Mouse (Mus musculus): ENCODE data around the gene Pdia5. TPM values are rescaled to one million over a fixed set of nuclear protein-coding genes. Genes with fewer than 3 reads are reported as not detected.
A peak's percentile ranks its signal among the peaks of the same experiment; 100 is the strongest.

Gene Pdia5
- polyA plus RNA-seq, 1 experiment from 2014 or later, result 15.0 TPM

GRCm38 (mm10) chr16:35380048-35380447 lies 110.6 kb downstream of the Pdia5 start:
- no peak overlapping the region for H3K27ac ChIP-seq (ENCODE audit: low read depth, low read length)
- no peak overlapping the region for H3K4me3 ChIP-seq (ENCODE audit: low read depth, low read length)
- WGBS (ENCODE audit: insufficient replicate concordance), result 81% methylated on average over 9 of the region's 9 CpGs
- no peaks in the 10 kb centered on the region for H3K36me3 ChIP-seq (ENCODE audit: control insufficient read depth, insufficient read depth, low read length)
- H3K4me1 ChIP-seq (ENCODE audit: control insufficient read depth, insufficient read depth, low read length), result no peaks in the 10 kb centered on the region
- no peaks in the 10 kb centered on the region for H3K9me3 ChIP-seq (replicated peaks; ENCODE audit: control insufficient read depth, low read length)
- H3K27me3 ChIP-seq (ENCODE audit: control insufficient read depth, insufficient read depth, low read length), result no peaks in the 10 kb centered on the region
- no peak overlapping the region for H3K4me2 ChIP-seq
- ATAC-seq (replicated peaks; ENCODE audit: insufficient number of reproducible peaks, low FRiP score, low TSS enrichment), result no peak
- H3K9ac ChIP-seq (ENCODE audit: low read depth, low read length), result no peak overlapping the region

DNA sequence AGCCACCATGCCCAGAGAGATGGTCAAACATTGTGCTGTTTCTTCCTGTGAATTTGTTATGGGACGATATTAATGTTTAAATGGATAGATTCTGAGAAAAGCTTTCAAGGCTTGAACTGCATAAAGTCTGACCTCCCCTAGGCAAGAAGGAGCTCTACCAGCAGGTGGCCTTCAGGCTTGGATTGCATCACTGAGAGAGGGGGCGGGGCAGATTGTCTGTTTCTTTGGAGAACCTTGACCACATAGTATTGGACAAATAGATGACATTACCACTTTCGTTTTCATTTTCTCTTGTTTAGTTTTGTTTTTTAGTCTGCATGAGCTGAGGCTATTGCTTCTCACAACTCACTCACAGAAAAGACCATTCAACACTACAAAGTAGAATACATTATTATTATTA lies 111.3 kb downstream of the Pdia5 start:
- WGBS (ENCODE audit: insufficient replicate concordance), result 88% methylated on average over 3 of the region's 3 CpGs
- Histone ChIP-seq H3K9me3 (replicated peaks; ENCODE audit: control insufficient read depth, low read length) (no peaks in the 10 kb centered on the region), H3K4me1 (ENCODE audit: control insufficient read depth, insufficient read depth, low read length) (no peaks in the 10 kb centered on the region), H3K27me3 (ENCODE audit: control insufficient read depth, insufficient read depth, low read length) (no peaks in the 10 kb centered on the region), H3K4me2 (no peak overlapping the region), H3K36me3 (ENCODE audit: control insufficient read depth, insufficient read depth, low read length) (no peaks in the 10 kb centered on the region), H3K4me3 (ENCODE audit: low read depth, low read length) (no peak overlapping the region), H3K9ac (ENCODE audit: low read depth, low read length) (no peak overlapping the region), H3K27ac (ENCODE audit: low read depth, low read length) (no peak overlapping the region)
- no peak for ATAC-seq (replicated peaks; ENCODE audit: insufficient number of reproducible peaks, low FRiP score, low TSS enrichment)

GRCm38 (mm10) chr16:35364063-35364428 lies 126.6 kb downstream of the Pdia5 start:
- Histone ChIP-seq H3K4me3 (ENCODE audit: low read depth, low read length) (peak overlapping the region; percentile 87), H3K36me3 (ENCODE audit: control insufficient read depth, insufficient read depth, low read length) (no peaks in the 10 kb centered on the region), H3K27me3 (ENCODE audit: control insufficient read depth, insufficient read depth, low read length) (no peaks in the 10 kb centered on the region), H3K4me2 (peak overlapping the region; percentile 93), H3K4me1 (ENCODE audit: control insufficient read depth, insufficient read depth, low read length) (peaks cover 3% of the 10 kb centered on the region; the same call in 1 of the 2 replicates), H3K9ac (ENCODE audit: low read depth, low read length) (peak overlapping the region; percentile 94), H3K27ac (ENCODE audit: low read depth, low read length) (no peak overlapping the region), H3K9me3 (replicated peaks; ENCODE audit: control insufficient read depth, low read length) (no peaks in the 10 kb centered on the region)
- no peak for ATAC-seq (replicated peaks; ENCODE audit: insufficient number of reproducible peaks, low FRiP score, low TSS enrichment)
- WGBS (ENCODE audit: insufficient replicate concordance), result 2% methylated on average over 7 of the region's 7 CpGs

GRCm38 (mm10) chr16:35363150-35364062 lies 127.3 kb downstream of the Pdia5 start, which contains the start of gene Sec22a:
TSS of gene Sec22a (minus strand) at chr16:35363918.
- H3K9ac ChIP-seq (ENCODE audit: low read depth, low read length), result peak within 1 kb of the TSS; percentile 94
- peak; percentile 99 for ATAC-seq (replicated peaks; ENCODE audit: insufficient number of reproducible peaks, low FRiP score, low TSS enrichment)
- H3K4me3 ChIP-seq (ENCODE audit: low read depth, low read length), result peak within 1 kb of the TSS; percentile 87
- H3K27me3 ChIP-seq (ENCODE audit: control insufficient read depth, insufficient read depth, low read length), result no peaks in the 10 kb centered on the region
- peak within 1 kb of the TSS; percentile 93 for H3K4me2 ChIP-seq
- no peaks in the 10 kb centered on the region for H3K36me3 ChIP-seq (ENCODE audit: control insufficient read depth, insufficient read depth, low read length)
- no peaks in the 10 kb centered on the region for H3K9me3 ChIP-seq (replicated peaks; ENCODE audit: control insufficient read depth, low read length)
- peaks cover 3% of the 10 kb centered on the region; the same call in 1 of the 2 replicates for H3K4me1 ChIP-seq (ENCODE audit: control insufficient read depth, insufficient read depth, low read length)
- H3K27ac ChIP-seq (ENCODE audit: low read depth, low read length), result peak within 1 kb of the TSS; percentile 63
- under 1% methylated on average over 67 of the region's 67 CpGs for WGBS (ENCODE audit: insufficient replicate concordance)

DNA sequence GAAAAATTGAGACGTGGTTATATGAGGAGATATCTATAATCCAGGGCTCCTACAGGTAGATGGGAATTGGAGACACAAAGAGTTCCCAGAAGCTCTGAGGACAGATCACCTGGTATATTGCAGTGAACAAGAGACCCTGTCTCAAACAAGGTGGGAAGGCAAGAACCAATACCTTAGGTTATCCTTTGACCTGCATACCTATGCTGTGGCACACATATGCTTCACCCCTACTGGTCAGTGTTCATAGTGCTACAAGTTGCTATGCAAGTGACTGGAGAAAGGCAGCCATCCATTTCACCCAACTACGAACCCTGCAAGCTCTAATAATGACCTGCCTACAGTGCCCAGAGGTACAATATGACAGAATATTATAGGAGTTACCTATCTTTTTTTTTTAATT lies 128.5 kb downstream of the Pdia5 start:
- Histone ChIP-seq H3K4me3 (ENCODE audit: low read depth, low read length) (no peak overlapping the region), H3K4me1 (ENCODE audit: control insufficient read depth, insufficient read depth, low read length) (peaks cover 3% of the 10 kb centered on the region; the same call in 1 of the 2 replicates), H3K9ac (ENCODE audit: low read depth, low read length) (no peak overlapping the region), H3K36me3 (ENCODE audit: control insufficient read depth, insufficient read depth, low read length) (no peaks in the 10 kb centered on the region), H3K27ac (ENCODE audit: low read depth, low read length) (no peak overlapping the region), H3K9me3 (replicated peaks; ENCODE audit: control insufficient read depth, low read length) (no peaks in the 10 kb centered on the region), H3K27me3 (ENCODE audit: control insufficient read depth, insufficient read depth, low read length) (no peaks in the 10 kb centered on the region), H3K4me2 (no peak overlapping the region)
- ATAC-seq (replicated peaks; ENCODE audit: insufficient number of reproducible peaks, low FRiP score, low TSS enrichment), result no peak
- WGBS (ENCODE audit: insufficient replicate concordance), result 84% methylated on average over 2 of the region's 2 CpGs

- no peak overlapping the region for H3K4me2 ChIP-seq
- H3K4me1 ChIP-seq (ENCODE audit: control insufficient read depth, insufficient read depth, low read length), result peaks cover 3% of the 10 kb centered on the region; the same call in 1 of the 2 replicates
- no peak overlapping the region for H3K27ac ChIP-seq (ENCODE audit: low read depth, low read length)
- H3K4me3 ChIP-seq (ENCODE audit: low read depth, low read length), result no peak overlapping the region
- H3K9ac ChIP-seq (ENCODE audit: low read depth, low read length), result no peak overlapping the region
- WGBS (ENCODE audit: insufficient replicate concordance), result 26% methylated on average over 6 of the region's 6 CpGs
- ATAC-seq (replicated peaks; ENCODE audit: insufficient number of reproducible peaks, low FRiP score, low TSS enrichment), result no peak
- H3K9me3 ChIP-seq (replicated peaks; ENCODE audit: control insufficient read depth, low read length), result no peaks in the 10 kb centered on the region
- no peaks in the 10 kb centered on the region for H3K27me3 ChIP-seq (ENCODE audit: control insufficient read depth, insufficient read depth, low read length)
- no peaks in the 10 kb centered on the region for H3K36me3 ChIP-seq (ENCODE audit: control insufficient read depth, insufficient read depth, low read length)
Observed at GRCm38 (mm10) chr16:35360593-35360992, 130.1 kb downstream of the Pdia5 start.

DNA sequence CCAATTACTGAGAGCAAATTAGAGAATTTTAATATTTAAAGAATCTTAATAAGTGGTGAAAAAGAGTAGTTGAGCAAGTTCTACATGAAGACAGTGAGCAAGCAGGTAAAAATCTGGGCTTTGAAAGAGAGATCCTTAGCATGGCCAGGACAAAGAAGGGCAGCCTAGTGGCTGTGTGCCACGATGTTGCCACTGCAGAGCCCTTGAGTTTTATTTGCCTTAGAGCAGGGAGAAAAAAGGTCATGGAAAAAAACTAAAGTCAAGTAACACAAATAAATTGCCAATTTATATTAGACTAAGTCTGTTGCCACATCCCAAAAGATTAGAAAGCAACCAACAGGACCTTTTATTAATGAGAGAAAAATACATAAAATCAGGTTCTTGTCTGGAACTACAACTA lies 133.2 kb downstream of the Pdia5 start:
- no peaks in the 10 kb centered on the region for H3K27me3 ChIP-seq (ENCODE audit: control insufficient read depth, insufficient read depth, low read length)
- H3K36me3 ChIP-seq (ENCODE audit: control insufficient read depth, insufficient read depth, low read length), result no peaks in the 10 kb centered on the region
- no peak for ATAC-seq (replicated peaks; ENCODE audit: insufficient number of reproducible peaks, low FRiP score, low TSS enrichment)
- H3K4me1 ChIP-seq (ENCODE audit: control insufficient read depth, insufficient read depth, low read length), result no peaks in the 10 kb centered on the region
- H3K9ac ChIP-seq (ENCODE audit: low read depth, low read length), result no peak overlapping the region
- H3K4me2 ChIP-seq, result no peak overlapping the region
- no peaks in the 10 kb centered on the region for H3K9me3 ChIP-seq (replicated peaks; ENCODE audit: control insufficient read depth, low read length)
- no peak overlapping the region for H3K27ac ChIP-seq (ENCODE audit: low read depth, low read length)
- no peak overlapping the region for H3K4me3 ChIP-seq (ENCODE audit: low read depth, low read length)
- 93% methylated on average over 1 of the region's 1 CpGs for WGBS (ENCODE audit: insufficient replicate concordance)
